Mouse (Mus musculus) left cerebral cortex, adult 18-20 months (tissue): ENCODE results near the gene Nisch. TPM values are rescaled to one million over a fixed set of nuclear protein-coding genes. Genes with fewer than 3 reads are reported as not detected.

Experiments
- DNase-seq, 2 experiments: peaks; one replicate each; pipeline ENCODE4 v3.0.0; 2021 to 2022; ENCODE audit warnings: low spot score in 2 of 2, mixed read lengths in 1 of 2
- total RNA-seq, 2 experiments: library from RNA; stranded (reverse); gene quantifications; 2 replicates each; pipeline ENCODE4 v1.2.3; 2021

The Nisch gene
- total RNA-seq, 2 experiments from 2014 or later, result 359 to 363 TPM

- DNase-seq, result no peak
Observed at GRCm38 (mm10) chr14:31217666-31218065, 920 bp upstream of the Nisch start, which contains the start of gene Sema3g. Gene Sema3g, plus strand, starts transcription at chr14:31217860.

- DNase-seq, result peak; percentile 54 to 69
Observed at GRCm38 (mm10) chr14:31215157-31216002, 1.4 kb downstream of the Nisch start.

- no peak for DNase-seq
Observed at GRCm38 (mm10) chr14:31214684-31215083, 2.1 kb downstream of the Nisch start.

DNA sequence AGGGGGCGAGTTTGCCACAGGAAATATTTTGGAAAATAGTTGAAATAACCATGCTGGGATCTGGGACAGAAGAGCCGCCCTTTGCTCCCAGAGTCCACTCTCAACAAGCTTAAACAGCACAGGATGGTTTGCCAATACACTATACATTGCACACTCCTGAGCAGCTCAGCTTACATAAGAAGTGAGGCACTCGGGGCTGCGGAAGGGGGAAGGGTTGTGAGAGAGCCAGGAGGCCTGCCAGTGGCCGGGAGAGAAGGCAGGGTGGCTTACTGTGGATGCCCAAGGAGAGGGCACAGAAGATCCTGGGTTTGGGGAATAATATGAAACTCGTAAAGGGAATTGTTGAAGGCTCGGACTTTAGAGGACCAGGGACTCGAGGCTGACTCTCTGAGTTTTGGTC, 2.9 kb downstream of the Nisch start:
- DNase-seq, result no peak

DNA sequence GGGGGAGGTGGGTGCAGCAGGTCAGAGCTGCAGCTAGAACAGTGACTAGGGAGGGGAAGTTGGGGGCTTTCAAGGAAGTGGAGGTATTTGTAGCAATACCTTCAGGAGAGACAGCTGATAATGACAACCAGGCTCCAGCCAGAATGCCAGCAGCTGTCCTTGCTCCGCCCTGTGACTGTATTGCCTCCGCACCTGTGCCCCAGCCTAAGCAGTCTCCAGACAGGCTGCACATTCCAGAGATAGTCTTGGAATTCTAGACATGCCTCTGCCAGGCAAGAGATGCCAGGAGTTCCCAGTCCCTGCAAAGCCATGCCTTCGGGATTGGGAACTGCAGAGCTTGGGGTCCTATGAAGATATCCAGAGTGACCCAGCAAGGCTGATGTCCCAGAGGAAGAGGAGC, 4.2 kb downstream of the Nisch start:
- no peak for DNase-seq

- no peak for DNase-seq
Observed at GRCm38 (mm10) chr14:31211854-31212253, 4.9 kb downstream of the Nisch start.

DNA sequence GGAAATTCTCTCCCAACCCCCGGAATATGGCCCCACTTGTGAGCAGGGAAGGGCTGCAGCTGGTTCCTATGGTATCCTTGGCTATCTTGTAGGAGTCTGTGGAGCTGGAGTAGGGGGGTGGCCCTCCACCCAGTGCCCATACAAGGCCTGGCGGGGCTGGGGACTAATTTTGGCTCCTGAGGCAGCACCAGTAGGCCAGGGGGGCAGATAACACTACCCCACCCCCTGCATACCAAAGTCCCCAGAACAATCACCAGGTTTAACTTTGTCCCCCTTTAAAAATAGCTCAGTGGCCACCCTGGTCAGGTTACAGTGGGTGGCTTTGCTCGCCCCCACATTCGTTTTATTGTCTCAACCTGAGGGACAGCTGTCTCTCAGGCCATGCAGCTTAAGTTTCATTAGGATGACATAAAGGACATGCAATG, 7.6 kb downstream of the Nisch start:
- DNase-seq, result no peak

DNA sequence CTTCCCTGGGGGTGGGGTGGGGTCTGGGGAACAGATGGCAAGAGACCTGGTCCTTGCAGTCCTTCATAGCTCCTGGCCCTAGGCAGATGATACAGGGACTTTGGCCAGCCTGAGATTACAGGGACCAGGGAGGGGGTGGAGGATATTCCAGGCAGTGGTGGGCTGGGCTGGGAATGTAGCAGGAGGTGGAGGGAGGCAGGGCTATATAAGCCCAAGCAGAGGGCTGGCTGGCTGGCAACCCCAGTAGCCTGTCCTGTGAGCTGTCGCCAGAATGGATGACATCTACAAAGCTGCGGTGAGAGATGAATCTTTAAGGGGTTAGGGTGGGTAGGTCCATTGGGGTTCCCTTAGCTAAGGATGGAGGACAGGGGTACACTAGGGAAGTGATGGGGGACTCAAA, 8.7 kb downstream of the Nisch start, which contains the start of gene Tnnc1:
Gene Tnnc1, plus strand, starts transcription at position 229 of the 400 bp plus-strand sequence.
- DNase-seq, result no peak

DNA sequence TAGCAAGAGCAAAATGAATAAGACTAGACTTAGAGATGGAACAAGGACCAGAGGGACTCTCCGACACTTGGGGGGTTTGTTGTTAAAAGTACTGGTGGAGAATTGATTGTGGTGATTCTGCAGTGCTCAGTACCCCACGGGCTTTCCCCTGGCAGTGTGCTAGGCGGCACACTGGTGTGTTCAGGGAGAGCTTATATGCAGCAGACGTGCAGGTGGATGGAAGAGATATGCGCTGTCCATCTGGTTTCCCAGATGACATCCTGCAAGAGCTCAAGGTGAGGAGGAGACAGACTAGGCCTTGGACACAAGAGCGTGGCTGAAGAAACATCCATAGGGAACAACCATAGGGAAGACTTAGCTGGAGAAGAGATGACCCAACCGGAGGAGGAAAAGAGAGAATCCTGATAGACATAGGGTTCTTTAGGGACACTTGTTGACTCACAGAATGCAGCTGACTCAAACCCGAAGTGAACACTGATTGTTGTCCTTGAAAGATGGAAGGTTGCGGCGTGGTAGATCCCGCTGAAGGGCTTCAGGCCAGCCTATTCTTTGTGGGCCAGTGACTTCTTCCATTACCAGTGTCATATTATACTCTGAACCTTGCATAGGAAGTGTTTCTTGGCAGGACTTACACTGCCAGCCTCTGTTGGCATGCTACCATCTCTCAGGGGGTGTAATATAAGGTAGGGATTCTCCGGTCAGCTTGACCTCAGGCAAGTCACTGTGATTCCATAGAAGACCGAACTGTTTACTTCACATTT, 9.5 kb downstream of the Nisch start:
- peak in 1 of 2 experiments; percentile 24 for DNase-seq

DNA sequence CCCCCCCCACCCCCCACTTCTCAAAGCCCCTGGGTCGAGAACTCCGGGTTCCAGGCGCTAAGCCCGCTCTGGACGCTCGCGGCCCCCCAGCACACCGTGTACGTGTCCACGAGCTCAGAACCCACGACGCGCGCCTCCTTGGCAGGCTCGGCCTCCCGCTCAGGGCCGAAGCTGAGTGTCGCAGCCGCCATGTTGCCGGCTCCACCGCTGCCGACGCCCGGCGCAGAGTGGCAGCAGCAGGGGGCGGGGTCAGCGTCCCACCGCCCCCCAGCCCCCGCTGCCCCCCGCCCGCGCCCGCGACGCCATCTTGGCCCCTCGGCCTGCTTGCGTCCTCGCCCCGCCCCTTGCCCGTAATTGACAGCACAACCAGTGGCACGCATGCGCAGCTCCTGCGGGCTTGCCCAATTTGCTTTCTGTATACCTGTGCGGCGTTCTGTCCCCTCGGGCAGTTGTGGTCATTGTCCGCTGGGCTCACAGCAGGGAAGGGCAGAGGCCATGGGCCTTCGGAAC, 10.2 kb downstream of the Nisch start:
- DNase-seq, result peak; percentile 94 to 95

- peak in 1 of 2 experiments; percentile 37 for DNase-seq
Observed at GRCm38 (mm10) chr14:31205562-31206467, 10.9 kb downstream of the Nisch start.

DNA sequence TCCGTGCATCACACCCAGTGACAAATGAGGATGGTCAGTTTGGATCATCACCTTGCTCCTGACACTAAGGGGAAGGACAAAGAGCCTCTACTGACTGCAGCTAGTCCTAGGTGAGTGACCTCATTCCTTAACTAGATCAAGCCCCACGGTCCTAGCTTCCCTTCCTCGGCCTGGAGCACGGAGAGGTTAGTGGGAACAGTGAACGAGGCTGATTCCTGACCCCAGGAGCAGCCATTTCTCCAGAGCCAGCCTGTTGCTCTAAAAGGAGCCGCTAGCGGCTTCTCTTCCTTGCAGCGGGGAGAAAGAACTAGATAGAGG, 11.5 kb downstream of the Nisch start:
- no peak for DNase-seq

- DNase-seq, result no peak
Observed at GRCm38 (mm10) chr14:31204844-31205243, 11.9 kb downstream of the Nisch start.

DNA sequence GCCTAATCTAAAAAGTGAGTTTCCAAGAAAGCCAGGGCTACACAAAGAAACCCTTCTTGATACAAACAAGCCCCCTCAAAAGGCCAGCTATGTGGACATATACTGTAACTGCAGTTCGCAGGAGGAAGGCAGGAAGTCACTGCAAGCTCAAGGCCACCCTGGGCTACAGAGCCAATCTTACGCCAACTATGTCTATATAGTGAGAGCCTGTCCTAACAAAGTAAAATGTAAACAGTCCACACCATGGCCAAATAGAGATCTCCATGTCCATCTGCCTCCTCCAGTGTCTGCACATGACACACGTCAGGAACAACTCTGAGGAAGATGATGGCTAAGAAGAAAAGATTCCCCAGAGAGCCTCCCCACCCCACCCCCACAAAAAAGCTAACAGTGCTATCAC, 16.7 kb downstream of the Nisch start:
- DNase-seq, result no peak

DNA sequence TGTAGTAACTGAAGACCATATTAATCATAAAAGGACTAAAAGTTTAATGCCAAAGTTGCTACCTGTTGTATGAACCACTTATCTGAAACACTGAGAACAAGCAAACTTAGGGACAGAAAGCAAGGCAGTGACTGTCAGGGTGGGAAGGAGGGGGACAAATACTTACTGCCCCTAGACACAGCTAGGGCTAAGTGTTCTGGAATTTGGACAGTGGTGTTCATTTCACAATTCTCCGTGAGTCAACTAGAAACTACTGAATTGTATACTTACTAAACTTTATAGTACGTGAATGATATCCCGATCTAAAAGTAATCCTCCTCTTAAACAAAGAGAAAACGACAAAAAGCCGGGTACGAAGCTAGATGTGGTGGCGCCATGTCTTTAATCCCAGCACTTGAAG, 17.1 kb downstream of the Nisch start:
- DNase-seq, result no peak

DNA sequence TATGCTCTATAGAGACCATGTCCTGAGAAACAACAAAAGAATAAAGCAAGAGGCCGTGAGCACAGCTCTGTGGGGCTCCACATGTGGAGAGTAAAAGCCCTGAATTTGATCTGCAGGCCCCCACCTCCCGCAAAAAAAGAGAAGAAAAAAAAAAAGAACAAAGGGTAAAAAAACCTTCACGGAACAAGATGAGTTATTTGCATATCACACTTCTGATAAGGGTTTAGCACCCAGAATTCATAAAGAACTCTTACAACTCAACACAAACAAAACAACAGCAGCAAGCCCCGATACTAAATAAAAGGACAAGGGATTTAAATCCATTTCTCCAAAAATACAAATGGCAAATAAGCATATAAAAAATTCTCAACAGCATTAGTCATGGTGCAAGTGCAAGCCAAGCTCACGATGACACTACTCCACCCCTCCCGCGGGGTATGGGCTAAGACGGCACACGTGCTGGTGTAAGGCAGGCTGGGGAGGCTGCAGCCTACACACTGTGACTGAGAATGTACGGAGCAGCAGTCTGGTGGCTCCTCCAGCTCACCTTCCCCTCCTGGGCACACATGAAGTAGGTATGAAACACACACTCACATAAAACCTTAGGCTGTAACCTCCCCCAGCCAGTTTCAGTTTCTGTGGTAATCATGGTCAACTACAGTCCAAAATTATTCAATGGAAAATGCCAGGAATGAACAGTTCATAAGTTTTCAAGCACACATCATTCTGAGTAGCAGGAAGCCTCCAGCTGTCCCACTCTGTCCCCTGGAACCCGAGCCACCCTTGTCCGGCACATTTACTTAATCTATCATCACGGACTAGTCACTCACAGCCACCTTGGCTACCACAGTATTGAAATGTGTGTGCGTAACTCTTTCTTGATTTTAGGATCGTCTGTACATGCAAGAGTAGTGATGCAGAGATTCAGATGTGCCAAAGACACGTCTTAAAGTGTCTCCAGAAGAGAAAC, 18.9 kb downstream of the Nisch start:
- peak; percentile 51 to 56 for DNase-seq

DNA sequence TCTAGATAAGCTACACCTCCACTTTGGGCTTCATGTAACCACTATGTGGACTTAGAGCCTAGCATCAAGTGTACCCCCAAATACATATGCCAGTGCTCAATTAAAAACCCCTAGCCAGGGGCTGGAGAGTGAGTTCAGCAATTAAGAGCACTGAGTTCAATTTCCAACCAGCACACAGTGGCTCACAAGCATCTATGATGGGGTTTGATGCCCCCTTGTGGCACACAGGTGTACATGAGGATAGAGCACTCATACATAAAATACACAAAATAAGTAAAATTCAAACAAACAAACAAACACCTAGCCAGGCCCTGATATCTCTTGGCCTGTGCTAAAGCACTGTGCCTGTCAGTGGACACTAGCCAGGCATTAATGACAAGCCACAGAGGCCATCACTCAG, 20.8 kb downstream of the Nisch start:
- no peak for DNase-seq

DNA sequence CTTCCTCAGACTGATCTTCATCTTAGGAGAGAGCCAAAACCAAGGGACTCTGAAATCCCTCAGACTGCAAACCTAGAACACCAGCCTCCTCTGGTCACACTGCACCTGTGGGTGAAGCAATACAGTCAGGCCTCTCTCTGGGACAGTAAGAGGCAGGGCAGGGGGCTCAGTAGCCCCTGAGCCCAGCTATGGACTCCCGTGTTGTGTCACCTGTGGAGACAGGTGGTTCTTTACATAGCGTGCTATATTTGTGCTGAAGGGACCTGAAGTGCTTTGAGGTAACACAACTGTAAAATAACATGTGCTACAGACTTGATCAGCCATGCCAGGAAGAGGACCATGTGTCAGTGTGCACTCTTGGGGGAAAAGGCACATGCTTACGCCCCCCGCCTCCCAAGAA, 21.2 kb downstream of the Nisch start:
- DNase-seq, result no peak

DNA sequence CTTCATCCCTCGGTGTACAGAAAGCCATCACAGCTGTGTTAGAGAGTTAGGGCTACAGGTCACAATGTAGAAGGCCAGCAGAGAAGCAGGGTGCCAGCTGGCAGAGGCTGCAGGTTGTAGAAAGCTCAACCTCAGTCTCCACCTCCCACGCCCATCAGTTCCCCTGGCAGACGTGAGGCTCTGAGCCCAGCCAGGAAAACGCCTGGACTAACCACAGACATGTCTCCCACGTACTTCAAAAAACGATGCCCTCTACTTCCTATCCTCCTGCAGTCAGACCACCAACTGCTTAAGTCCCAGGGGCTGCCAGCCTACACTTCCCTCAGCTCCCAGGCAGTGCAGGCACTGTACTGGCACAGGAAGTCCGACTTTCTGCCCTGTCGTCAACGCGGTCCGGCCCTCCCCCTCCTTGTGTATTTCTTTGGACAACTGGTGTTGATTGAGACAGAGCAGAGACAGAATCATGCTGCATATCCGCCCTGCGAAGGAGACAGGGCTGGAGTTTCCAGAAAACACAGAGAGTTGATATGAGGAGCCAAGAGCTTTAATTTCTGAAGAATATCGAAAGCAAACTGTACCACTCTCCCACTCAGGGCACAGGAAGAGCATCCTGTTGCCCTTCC, 21.7 kb downstream of the Nisch start:
- no peak for DNase-seq
